Mouse (Mus musculus): ENCODE measurements around the gene Mrgpra2a. TPM values are rescaled to one million over a fixed set of nuclear protein-coding genes. Genes with fewer than 3 reads are reported as not detected.

The Mrgpra2a gene
- polyA plus RNA-seq, 1 experiment from 2014 or later: not detected

Other genes with a start within 250 kb of the Mrgpra2a start
- not detected in 2 replicates for gene Mrgpra6, start 247.2 kb downstream of the Mrgpra2a start, polyA plus RNA-seq (2015; fragmentation: Nextera tagmentation; extraction: Ambion mirVana)
- gene Mrgpra9, start 199.3 kb downstream of the Mrgpra2a start, polyA plus RNA-seq (2015; fragmentation: Nextera tagmentation; extraction: Ambion mirVana): not detected in 2 replicates
- gene Mrgpra1, start 97.9 kb downstream of the Mrgpra2a start, polyA plus RNA-seq (2015; fragmentation: Nextera tagmentation; extraction: Ambion mirVana): not detected in 2 replicates
- gene Mrgpra2b, start 76.7 kb upstream of the Mrgpra2a start, polyA plus RNA-seq (2015; fragmentation: Nextera tagmentation; extraction: Ambion mirVana): not detected in 2 replicates
- gene Mrgpra3, start 149.2 kb upstream of the Mrgpra2a start, polyA plus RNA-seq (2015; fragmentation: Nextera tagmentation; extraction: Ambion mirVana): not detected in 2 replicates